Mouse (Mus musculus) NIH3T3 (cell line): ENCODE data around the gene Arl6ip4.
A peak's percentile ranks its signal among the peaks of the same experiment; 100 is the strongest.

Experiments
- DNase-seq: peaks from one replicate; pipeline ENCODE4 v3.0.0-alpha.2; 2012; ENCODE audit warnings: low read depth

Gene Arl6ip4

DNA sequence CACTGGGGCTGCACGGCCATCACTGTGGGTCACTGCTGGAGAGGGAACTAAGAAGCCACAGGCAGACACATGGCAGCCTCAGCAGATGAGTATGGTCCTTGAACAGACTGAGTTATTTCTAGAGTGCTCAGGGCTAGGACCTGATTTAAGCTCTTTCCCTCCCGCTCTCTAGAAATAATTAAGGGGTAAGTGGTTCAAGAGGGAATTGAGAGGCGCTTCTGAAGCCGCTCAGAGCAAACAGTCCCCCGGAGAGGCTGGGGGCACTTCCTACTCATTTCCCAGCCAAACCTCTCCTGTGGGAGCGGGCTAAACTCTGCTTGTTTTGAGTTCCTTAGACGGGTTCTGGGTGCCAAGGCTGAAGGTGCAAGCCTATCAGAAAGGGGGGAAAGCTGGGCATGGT, 35.0 kb downstream of the Arl6ip4 start:
- DNase-seq = no peak

DNA sequence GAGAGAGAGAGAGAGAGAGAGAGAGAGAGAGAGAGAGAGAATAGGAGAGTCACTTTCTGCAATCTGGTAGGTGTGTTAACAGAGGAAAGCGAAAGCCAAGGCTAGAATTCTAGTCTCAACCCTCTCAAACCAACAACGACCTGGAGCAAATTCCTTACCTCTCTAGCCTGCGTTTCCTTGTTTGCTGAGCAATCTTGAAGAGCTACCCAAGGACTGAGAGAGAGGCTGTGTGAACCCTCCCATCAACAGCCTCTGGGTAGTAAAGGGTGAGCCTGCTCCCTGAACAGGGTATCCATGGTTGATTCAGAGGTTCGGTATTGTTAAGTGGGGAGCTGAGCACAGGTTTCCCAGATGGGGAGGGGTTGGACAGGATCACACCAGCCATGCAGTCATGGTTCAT, 36.8 kb downstream of the Arl6ip4 start:
- no peak for DNase-seq

- no peak for DNase-seq
Observed at GRCm38 (mm10) chr5:124155943-124156342, 40.1 kb downstream of the Arl6ip4 start.

DNA sequence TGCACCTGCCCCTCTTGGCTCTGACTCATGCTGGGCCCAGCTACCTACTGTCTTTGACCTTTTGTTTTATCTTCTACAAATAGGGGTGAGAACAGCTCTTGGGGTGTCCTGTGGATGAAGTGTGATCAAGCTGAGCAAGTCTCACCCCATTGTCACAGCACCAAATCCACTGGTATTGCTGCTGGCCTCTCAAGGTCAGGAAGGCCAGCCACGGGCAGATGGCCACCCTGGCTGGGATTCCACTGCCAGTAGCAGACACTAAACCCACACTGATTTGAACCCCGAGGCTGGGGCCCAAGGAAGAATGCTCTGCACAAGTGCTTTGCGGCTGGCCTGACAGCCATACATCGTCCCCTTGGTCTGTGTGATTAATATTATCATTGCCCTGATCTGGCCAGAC, 42.4 kb downstream of the Arl6ip4 start:
- DNase-seq = no peak

DNA sequence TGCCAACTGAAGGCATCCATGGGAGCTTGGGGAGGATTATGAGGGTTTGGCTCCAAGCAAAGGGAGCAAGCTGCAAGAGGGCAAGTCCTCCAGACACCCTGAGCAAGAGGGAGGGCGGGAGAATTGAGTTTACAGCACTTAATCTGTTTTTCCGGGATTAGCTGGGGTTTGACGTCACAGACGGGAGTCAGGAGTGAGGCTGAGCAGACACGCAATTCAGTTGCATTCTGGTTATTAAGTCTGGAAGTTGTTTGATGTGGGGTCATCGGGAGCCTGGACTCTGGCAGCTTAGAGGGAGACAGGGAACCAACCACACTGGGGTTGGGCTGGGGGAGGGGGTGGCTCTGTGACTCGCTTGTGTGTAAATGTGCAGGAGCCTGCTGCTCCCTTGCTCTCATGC, 43.6 kb downstream of the Arl6ip4 start:
- peak; percentile 34 for DNase-seq

DNA sequence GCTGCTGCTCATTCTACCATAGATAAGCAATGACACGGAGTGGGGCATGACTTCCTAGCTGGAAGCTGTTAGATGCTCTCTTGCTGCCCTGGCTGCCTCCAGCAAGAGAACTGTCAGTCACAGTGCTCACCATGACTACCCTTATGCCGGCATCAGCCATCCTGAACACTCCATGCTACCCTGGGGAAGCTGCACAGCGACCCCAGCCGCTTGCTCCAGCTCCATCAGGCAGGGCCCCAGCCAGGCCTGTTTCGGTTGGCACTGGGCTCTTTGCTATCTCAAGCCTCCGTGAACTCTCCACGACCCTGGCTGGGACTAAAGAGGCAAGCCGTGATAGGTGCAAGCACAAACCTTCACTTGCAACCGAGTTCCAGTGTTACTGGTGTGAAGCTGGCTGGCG, 45.9 kb downstream of the Arl6ip4 start:
- DNase-seq = no peak

GRCm38 (mm10) chr5:124162577-124162976, 46.7 kb downstream of the Arl6ip4 start:
- peak; percentile 83 for DNase-seq

DNA sequence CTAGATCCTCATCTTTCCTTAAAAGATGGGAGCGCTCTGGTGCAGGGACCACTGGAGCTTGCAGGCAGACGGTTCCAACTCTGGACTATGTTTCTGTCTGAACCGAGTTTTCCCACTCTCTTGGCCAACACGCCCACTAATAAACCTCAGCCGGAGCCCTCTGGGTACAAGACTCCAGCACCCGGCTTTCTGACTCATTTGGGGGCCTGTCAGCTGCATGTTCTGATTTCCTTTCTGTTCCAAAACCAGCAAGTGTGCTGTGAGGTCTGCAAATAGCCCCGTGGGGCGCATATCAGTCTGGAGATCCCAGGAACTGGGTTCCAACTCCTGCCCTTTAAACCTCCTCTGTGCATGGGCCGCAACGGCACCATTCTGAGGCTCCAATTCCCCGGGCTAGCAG, 47.6 kb downstream of the Arl6ip4 start:
- DNase-seq = peak; percentile 74

DNA sequence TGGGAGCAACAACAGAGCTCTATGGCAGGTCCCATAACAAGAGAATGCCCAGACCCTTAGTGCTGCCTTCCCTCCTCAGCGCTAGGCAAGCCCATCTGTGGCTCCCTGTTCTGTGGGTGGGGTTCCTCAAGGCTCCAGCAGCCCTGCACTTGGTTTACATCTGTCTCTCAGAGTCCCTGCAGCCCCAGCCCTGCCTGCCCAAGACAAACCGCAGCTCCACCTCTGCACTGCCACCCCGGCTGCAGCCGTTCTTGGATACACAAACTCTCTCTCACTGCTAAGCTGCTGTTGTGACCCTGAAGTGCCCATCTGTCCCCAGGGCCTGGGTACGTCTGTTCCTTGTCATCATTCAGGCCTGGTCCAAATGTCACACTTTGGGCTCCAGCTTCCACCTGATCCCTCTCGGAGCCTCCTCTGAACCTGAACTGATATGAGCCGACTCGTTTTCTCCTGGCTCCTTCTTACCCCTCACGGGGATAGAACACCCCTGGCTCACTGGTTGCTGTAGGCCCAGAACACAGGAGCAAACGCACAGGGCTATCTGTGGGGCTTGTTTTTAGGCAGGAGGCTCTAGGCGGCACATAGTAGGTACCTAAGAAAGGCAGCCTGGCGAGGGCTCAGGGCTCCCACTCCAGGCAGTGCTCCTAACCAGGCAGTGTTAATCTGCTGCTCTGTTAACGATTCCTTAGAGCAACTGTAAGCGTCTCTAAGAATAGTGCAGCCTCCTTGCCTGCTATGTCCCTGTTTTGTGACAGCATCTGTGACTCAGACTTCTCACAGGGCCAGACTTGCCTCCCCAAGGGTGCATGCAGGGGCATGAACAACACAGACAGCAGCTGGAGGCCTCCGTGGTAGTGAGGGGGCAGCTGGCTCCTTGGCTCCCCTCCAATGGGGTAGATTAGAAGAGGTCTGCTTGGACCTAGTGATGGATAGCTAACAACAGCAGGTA, 50.0 kb downstream of the Arl6ip4 start:
- DNase-seq = peak; percentile 24

- DNase-seq = no peak
Observed at GRCm38 (mm10) chr5:124166741-124167140, 50.9 kb downstream of the Arl6ip4 start.

DNA sequence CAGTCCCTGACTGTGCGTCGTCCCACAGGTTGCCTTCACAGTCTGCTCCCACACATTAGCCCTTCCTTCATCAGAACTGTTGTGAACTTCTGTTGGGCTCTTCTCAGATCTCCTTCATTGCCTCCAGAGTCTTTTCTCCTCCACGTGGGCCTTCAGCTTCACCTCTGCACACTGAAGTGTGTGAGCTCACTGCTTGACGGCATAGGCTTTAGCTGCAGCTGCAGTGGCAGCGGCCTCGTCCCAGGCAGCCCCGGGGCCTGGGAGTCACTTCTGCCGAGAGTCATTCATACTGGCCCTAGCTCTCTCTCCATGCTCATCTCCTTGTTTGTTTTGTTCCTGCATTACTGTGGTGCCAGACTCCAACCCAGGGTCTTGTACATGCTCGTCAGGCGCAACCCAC, 51.7 kb downstream of the Arl6ip4 start:
- DNase-seq = no peak
